Mouse (Mus musculus) limb, embryonic 12.5 days (tissue): ENCODE results near the gene Rgs12. TPM values are rescaled to one million over a fixed set of nuclear protein-coding genes. Genes with fewer than 3 reads are reported as not detected.

Source experiments
- ATAC-seq: fragments of 200-750 bp; cut with Nextera tagmentation; 2 replicates; pipeline ENCODE4 v1.8.0; 2017; ENCODE audit warnings: low read depth, moderate TSS enrichment; ENCODE audit not compliant: insufficient number of reproducible peaks, insufficient read depth, low FRiP score, low TSS enrichment
- H3K27ac ChIP-seq: fragments of 300-500 bp; sonication (generic); 2 replicates; pipeline ENCODE4 v1.5.1; 2016; ENCODE audit warnings: mild to moderate bottlenecking, moderate library complexity
- H3K27me3 ChIP-seq: fragments of 300-500 bp; sonication (generic); 2 replicates; pipeline ENCODE4 v1.6.1; 2016; ENCODE audit warnings: mild to moderate bottlenecking, moderate library complexity
- H3K36me3 ChIP-seq: fragments of 300-500 bp; sonication (generic); 2 replicates; pipeline ENCODE4 v1.6.1; 2016; ENCODE audit warnings: mild to moderate bottlenecking, moderate library complexity
- H3K4me1 ChIP-seq: fragments of 300-500 bp; sonication (generic); replicated peaks from 2 replicates; pipeline ENCODE4 v1.6.1; 2016
- H3K4me2 ChIP-seq: fragments of 300-500 bp; sonication (generic); 2 replicates; pipeline ENCODE4 v1.6.1; 2016; ENCODE audit warnings: mild to moderate bottlenecking, moderate library complexity
- H3K4me3 ChIP-seq: fragments of 300-500 bp; sonication (generic); replicated peaks from 2 replicates; pipeline ENCODE4 v1.5.1; 2016; ENCODE audit warnings: mild to moderate bottlenecking
- H3K9ac ChIP-seq: fragments of 300-500 bp; sonication (generic); replicated peaks from 2 replicates; pipeline ENCODE4 v1.6.1; 2016; ENCODE audit warnings: mild to moderate bottlenecking, moderate library complexity
- H3K9me3 ChIP-seq: fragments of 300-500 bp; sonication (generic); 2 replicates; pipeline ENCODE4 v1.6.1; 2016; ENCODE audit warnings: mild to moderate bottlenecking, moderate library complexity
- WGBS: fragments of 180-500 bp; shearing (Covaris S2); methylation state at CpG from one replicate; pipeline ENCODE4 v1.1.7; 2016; 5-methylcytosine and 5-hydroxymethylcytosine counted together
- polyA plus RNA-seq: library from polyadenylated mRNA; unstranded; fragments of >200 nt; fragmentation: Nextera tagmentation; extraction: Ambion mirVana; gene quantifications from 2 replicates; pipeline ENCODE4 v1.2.1, GENCODE M21; 2016

Rgs12 gene
- polyA plus RNA-seq, 1 experiment from 2014 or later, result 59.7 TPM

GRCm38 (mm10) chr5:34910504-34910815 lies 38.8 kb upstream of the Rgs12 start:
- H3K4me3 ChIP-seq, result no peak overlapping the region
- H3K9ac ChIP-seq, result no peak overlapping the region
- H3K27me3 ChIP-seq, result no peaks in the 10 kb centered on the region
- H3K4me2 ChIP-seq, result no peak overlapping the region
- H3K27ac ChIP-seq, result no peak overlapping the region
- no peaks in the 10 kb centered on the region for H3K9me3 ChIP-seq
- no peak for ATAC-seq
- H3K4me1 ChIP-seq, result no peaks in the 10 kb centered on the region
- 85% methylated on average over 4 of the region's 4 CpGs for WGBS
- peaks cover 53% of the 10 kb centered on the region for H3K36me3 ChIP-seq

- 23% methylated on average over 1 of the region's 1 CpGs for WGBS
- no peak overlapping the region for H3K9ac ChIP-seq
- peaks cover 2% of the 10 kb centered on the region; the same call in 1 of the 2 replicates for H3K36me3 ChIP-seq
- no peak overlapping the region for H3K27ac ChIP-seq
- H3K27me3 ChIP-seq, result no peaks in the 10 kb centered on the region
- peak; percentile 52; the same call in 1 of the 2 replicates for ATAC-seq
- H3K4me3 ChIP-seq, result no peak overlapping the region
- no peak overlapping the region for H3K4me2 ChIP-seq
- H3K9me3 ChIP-seq, result no peaks in the 10 kb centered on the region
- peaks cover 7% of the 10 kb centered on the region; the same call in 1 of the 2 replicates for H3K4me1 ChIP-seq
These were observed 33.4 kb upstream of the Rgs12 start for GRCm38 (mm10) chr5:34915801-34916200.

- Histone ChIP-seq H3K4me2 (no peak overlapping the region), H3K4me1 (peaks cover 7% of the 10 kb centered on the region; the same call in 1 of the 2 replicates), H3K27ac (no peak overlapping the region), H3K9me3 (no peaks in the 10 kb centered on the region), H3K9ac (no peak overlapping the region), H3K27me3 (no peaks in the 10 kb centered on the region), H3K4me3 (no peak overlapping the region), H3K36me3 (no peaks in the 10 kb centered on the region)
- ATAC-seq, result no peak
- WGBS, result 55% methylated on average over 10 of the region's 10 CpGs
These were observed 32.0 kb upstream of the Rgs12 start for GRCm38 (mm10) chr5:34917234-34917655.

GRCm38 (mm10) chr5:34918785-34919184 lies 30.5 kb upstream of the Rgs12 start:
- H3K9me3 ChIP-seq, result no peaks in the 10 kb centered on the region
- no peaks in the 10 kb centered on the region for H3K27me3 ChIP-seq
- no peak overlapping the region for H3K9ac ChIP-seq
- H3K36me3 ChIP-seq, result peaks cover 7% of the 10 kb centered on the region; the same call in 1 of the 2 replicates
- no peak for ATAC-seq
- no peak overlapping the region for H3K27ac ChIP-seq
- no peak overlapping the region for H3K4me2 ChIP-seq
- no peak overlapping the region for H3K4me3 ChIP-seq
- WGBS, result 88% methylated on average over 3 of the region's 3 CpGs
- peaks cover 7% of the 10 kb centered on the region; the same call in 1 of the 2 replicates for H3K4me1 ChIP-seq

- H3K9me3 ChIP-seq, result no peaks in the 10 kb centered on the region
- no peak overlapping the region for H3K27ac ChIP-seq
- no peak overlapping the region for H3K4me2 ChIP-seq
- no peak overlapping the region for H3K9ac ChIP-seq
- 0 out of 2 replicates have a peak, but pooled peaks cover under 1% of the 10 kb centered on the region for H3K4me1 ChIP-seq
- no peak overlapping the region for H3K4me3 ChIP-seq
- no peaks in the 10 kb centered on the region for H3K27me3 ChIP-seq
- peaks cover 18% of the 10 kb centered on the region; the same call in 1 of the 2 replicates for H3K36me3 ChIP-seq
- 52% methylated on average over 6 of the region's 6 CpGs for WGBS
- ATAC-seq, result no peak
These were observed 26.7 kb upstream of the Rgs12 start for GRCm38 (mm10) chr5:34922531-34922930.

- Histone ChIP-seq H3K4me1 (no peaks in the 10 kb centered on the region), H3K27me3 (no peaks in the 10 kb centered on the region), H3K36me3 (peaks cover 18% of the 10 kb centered on the region; the same call in 1 of the 2 replicates), H3K4me2 (no peak overlapping the region), H3K4me3 (no peak overlapping the region), H3K27ac (no peak overlapping the region), H3K9me3 (no peaks in the 10 kb centered on the region), H3K9ac (no peak overlapping the region)
- 86% methylated on average over 4 of the region's 4 CpGs for WGBS
- no peak for ATAC-seq
These were observed 25.3 kb upstream of the Rgs12 start for GRCm38 (mm10) chr5:34923920-34924319.

- peaks cover 18% of the 10 kb centered on the region; the same call in 1 of the 2 replicates for H3K36me3 ChIP-seq
- H3K4me3 ChIP-seq, result no peak overlapping the region
- H3K27ac ChIP-seq, result no peak overlapping the region
- H3K4me2 ChIP-seq, result no peak overlapping the region
- 83% methylated on average over 7 of the region's 7 CpGs for WGBS
- no peak overlapping the region for H3K9ac ChIP-seq
- ATAC-seq, result no peak
- no peaks in the 10 kb centered on the region for H3K9me3 ChIP-seq
- H3K27me3 ChIP-seq, result no peaks in the 10 kb centered on the region
- H3K4me1 ChIP-seq, result no peaks in the 10 kb centered on the region
These were observed 24.7 kb upstream of the Rgs12 start for GRCm38 (mm10) chr5:34924519-34924918.

- peaks cover 20% of the 10 kb centered on the region for H3K4me1 ChIP-seq
- H3K27ac ChIP-seq, result no peak overlapping the region
- H3K9me3 ChIP-seq, result no peaks in the 10 kb centered on the region
- no peak for ATAC-seq
- 88% methylated on average over 4 of the region's 4 CpGs for WGBS
- no peak overlapping the region for H3K4me3 ChIP-seq
- H3K36me3 ChIP-seq, result peaks cover 18% of the 10 kb centered on the region; the same call in 1 of the 2 replicates
- no peak overlapping the region for H3K9ac ChIP-seq
- no peaks in the 10 kb centered on the region for H3K27me3 ChIP-seq
- H3K4me2 ChIP-seq, result no peak overlapping the region
These were observed 21.6 kb upstream of the Rgs12 start for GRCm38 (mm10) chr5:34927648-34928047.

GRCm38 (mm10) chr5:34930151-34930975 lies 18.9 kb upstream of the Rgs12 start:
- Histone ChIP-seq H3K4me1 (peaks cover 20% of the 10 kb centered on the region), H3K9me3 (no peaks in the 10 kb centered on the region), H3K36me3 (0 out of 2 replicates have a peak, but pooled peaks cover 8% of the 10 kb centered on the region), H3K4me3 (no peak overlapping the region), H3K4me2 (no peak overlapping the region), H3K27me3 (no peaks in the 10 kb centered on the region), H3K9ac (no peak overlapping the region), H3K27ac (no peak overlapping the region)
- ATAC-seq, result no peak
- WGBS, result 83% methylated on average over 9 of the region's 9 CpGs

- Histone ChIP-seq H3K27me3 (no peaks in the 10 kb centered on the region), H3K4me2 (no peak overlapping the region), H3K36me3 (0 out of 2 replicates have a peak, but pooled peaks cover 5% of the 10 kb centered on the region), H3K9ac (no peak overlapping the region), H3K9me3 (no peaks in the 10 kb centered on the region), H3K27ac (peak overlapping the region; percentile 84; the same call in 1 of the 2 replicates), H3K4me1 (peaks cover 20% of the 10 kb centered on the region), H3K4me3 (no peak overlapping the region)
- ATAC-seq, result no peak
- 53% methylated on average over 2 of the region's 2 CpGs for WGBS
These were observed 18.2 kb upstream of the Rgs12 start for GRCm38 (mm10) chr5:34931091-34931490.

GRCm38 (mm10) chr5:34931516-34932457 lies 17.5 kb upstream of the Rgs12 start:
- Histone ChIP-seq H3K36me3 (no peaks in the 10 kb centered on the region), H3K9ac (no peak overlapping the region), H3K27me3 (no peaks in the 10 kb centered on the region), H3K4me1 (peaks cover 20% of the 10 kb centered on the region), H3K9me3 (no peaks in the 10 kb centered on the region), H3K27ac (peak overlapping the region; percentile 84), H3K4me3 (no peak overlapping the region), H3K4me2 (no peak overlapping the region)
- WGBS, result 34% methylated on average over 11 of the region's 11 CpGs
- ATAC-seq, result 0 out of 2 replicates have a peak, but pooled peaks have one; percentile 26
